Comparison of ENCODE assay signal across 8 mouse cellular contexts in the genomic region with DNA sequence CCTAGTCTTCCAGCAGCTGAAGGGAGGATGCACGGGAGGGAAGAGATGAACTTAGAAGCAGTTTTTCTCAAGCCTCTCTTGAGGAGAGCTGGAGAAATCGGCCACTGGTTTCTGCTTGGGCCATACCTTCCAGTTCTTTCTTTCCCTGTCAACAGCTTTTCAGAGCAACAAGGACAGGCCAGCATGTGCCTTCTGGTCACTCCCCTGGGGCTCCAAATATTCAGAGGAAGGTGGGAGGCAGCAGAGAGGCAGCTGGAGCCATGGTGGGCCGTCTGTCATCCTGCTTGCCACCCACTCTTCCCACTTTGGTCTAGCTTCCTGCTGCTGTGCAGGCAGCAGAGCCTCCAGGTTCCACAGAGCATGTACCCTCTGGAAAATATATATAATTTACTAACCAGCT. TPM values are rescaled to one million over a fixed set of nuclear protein-coding genes. Genes with fewer than 3 reads are reported as not detected.
A peak's percentile ranks its signal among the peaks of the same experiment; 100 is the strongest.
DNase-seq lines count a peak whose midpoint lies in the region; ATAC-seq lines count a peak whose summit lies in the region.

No protein-coding gene starts in this region.

- H3K4me3 ChIP-seq in kidney, embryonic 15.5 days (replicated peaks), result no peak overlapping the region
- no peak overlapping the region for H3K4me3 ChIP-seq in forebrain, embryonic 15.5 days
- no peak overlapping the region for H3K4me3 ChIP-seq in neural tube, embryonic 15.5 days (replicated peaks)

- no peak for DNase-seq in kidney, adult 8-10 months
- peak; percentile 60 to 63 for DNase-seq in layer of hippocampus, postnatal 14 days (ENCODE audit: low spot score in 2 of 2)
- no peak for DNase-seq in B cell, adult 2 months
- no peak for DNase-seq in yolk sac, embryonic 10.5 days (ENCODE audit: low spot score)

- peaks cover 13% of the 10 kb centered on the region for H3K4me1 ChIP-seq in kidney, embryonic 15.5 days
- peaks cover 6% of the 10 kb centered on the region; the same call in 1 of the 2 replicates for H3K4me1 ChIP-seq in forebrain, embryonic 15.5 days
- H3K4me1 ChIP-seq in neural tube, embryonic 15.5 days, result peaks cover 18% of the 10 kb centered on the region

- WGBS in kidney, embryonic 15.5 days, result 14% methylated on average over 3 of the region's 3 CpGs
- WGBS in forebrain, embryonic 15.5 days, result 38% methylated on average over 3 of the region's 3 CpGs
- 27% methylated on average over 3 of the region's 3 CpGs for WGBS in neural tube, embryonic 15.5 days

- no peaks in the 10 kb centered on the region for H3K27me3 ChIP-seq in kidney, embryonic 15.5 days
- H3K27me3 ChIP-seq in forebrain, embryonic 15.5 days, result no peaks in the 10 kb centered on the region
- no peaks in the 10 kb centered on the region for H3K27me3 ChIP-seq in neural tube, embryonic 15.5 days (replicated peaks)

- no peaks in the 10 kb centered on the region for H3K36me3 ChIP-seq in kidney, embryonic 15.5 days
- no peaks in the 10 kb centered on the region for H3K36me3 ChIP-seq in forebrain, embryonic 15.5 days
- H3K36me3 ChIP-seq in neural tube, embryonic 15.5 days, result no peaks in the 10 kb centered on the region

- H3K9ac ChIP-seq in kidney, embryonic 15.5 days, result no peak overlapping the region
- H3K9ac ChIP-seq in forebrain, embryonic 15.5 days (replicated peaks), result no peak overlapping the region
- no peak overlapping the region for H3K9ac ChIP-seq in neural tube, embryonic 15.5 days (replicated peaks)

- H3K9me3 ChIP-seq in kidney, embryonic 15.5 days (replicated peaks), result no peaks in the 10 kb centered on the region
- H3K9me3 ChIP-seq in forebrain, embryonic 15.5 days, result no peaks in the 10 kb centered on the region
- H3K9me3 ChIP-seq in neural tube, embryonic 15.5 days (replicated peaks), result no peaks in the 10 kb centered on the region

- no peak overlapping the region for H3K4me2 ChIP-seq in kidney, embryonic 15.5 days
- no peak overlapping the region for H3K4me2 ChIP-seq in forebrain, embryonic 15.5 days (replicated peaks)
- H3K4me2 ChIP-seq in neural tube, embryonic 15.5 days, result no peak overlapping the region

- no peak for ATAC-seq in kidney, embryonic 15.5 days (replicated peaks; ENCODE audit: low FRiP score)
- 0 out of 2 replicates have a peak, but pooled peaks have one; percentile 64 for ATAC-seq in forebrain, embryonic 15.5 days (replicated peaks)
- ATAC-seq in neural tube, embryonic 15.5 days (ENCODE audit: low FRiP score), result peak; percentile 21; the same call in 1 of the 2 replicates
- ATAC-seq in CD4-positive, CD25-positive, alpha-beta regulatory T cell, adult 4 months, result no peak

- H3K27ac ChIP-seq in kidney, embryonic 15.5 days, result peak overlapping the region; percentile 37; the same call in 1 of the 2 replicates
- no peak overlapping the region; the same call in 1 of the 2 replicates for H3K27ac ChIP-seq in forebrain, embryonic 15.5 days (replicated peaks)
- peak overlapping the region; percentile 18; the same call in 1 of the 2 replicates for H3K27ac ChIP-seq in neural tube, embryonic 15.5 days (replicated peaks)

RNA-seq across cellular contexts. Expression of a gene that starts 36.6 kb away (rescaled TPM):
- polyA plus RNA-seq in kidney, embryonic 15.5 days (2015; fragmentation: Nextera tagmentation; extraction: Ambion mirVana), result 57.1 and 74.5 TPM in 2 replicates
- polyA plus RNA-seq in forebrain, embryonic 15.5 days (2015; fragmentation: Nextera tagmentation; extraction: Ambion mirVana), result 56.0 and 59.9 TPM in 2 replicates
- 10 to 100 TPM; 70.0 to 84.8 TPM for total RNA-seq in layer of hippocampus, postnatal 14 days (2021)
- polyA plus RNA-seq in neural tube, embryonic 15.5 days (2015; fragmentation: Nextera tagmentation; extraction: Ambion mirVana), result 60.2 and 69.7 TPM in 2 replicates
- polyA plus RNA-seq in CD4-positive, CD25-positive, alpha-beta regulatory T cell, adult 4 months (2017; shearing (Covaris generic)), result 10 to 100 TPM; 49.1 to 64.4 TPM

RNA-seq across cellular contexts. Expression of a gene that starts 37.7 kb away (rescaled TPM):
- 4.0 and 4.6 TPM in 2 replicates for polyA plus RNA-seq in kidney, embryonic 15.5 days (2015; fragmentation: Nextera tagmentation; extraction: Ambion mirVana)
- 0.24 TPM in 1 of 2 replicates, not detected in the other for polyA plus RNA-seq in forebrain, embryonic 15.5 days (2015; fragmentation: Nextera tagmentation; extraction: Ambion mirVana)
- not detected for total RNA-seq in layer of hippocampus, postnatal 14 days (2021)
- 0.23 TPM in 2 replicates for polyA plus RNA-seq in neural tube, embryonic 15.5 days (2015; fragmentation: Nextera tagmentation; extraction: Ambion mirVana)
- polyA plus RNA-seq in CD4-positive, CD25-positive, alpha-beta regulatory T cell, adult 4 months (2017; shearing (Covaris generic)), result under 1 TPM in 1 of 2 experiments, not detected in 1; 0.38 TPM

Comparison
In these comparisons a context has a peak if more than half of its experiments do, and no peak if none do; other contexts are left out.
1. ATAC-seq: peak in forebrain, embryonic 15.5 days (single experiment) and neural tube, embryonic 15.5 days (single experiment); none in kidney, embryonic 15.5 days (single experiment) and CD4-positive, CD25-positive, alpha-beta regulatory T cell, adult 4 months (single experiment).
2. DNase-seq: peak in layer of hippocampus, postnatal 14 days (2 of 2); none in kidney, adult 8-10 months (0 of 2), B cell, adult 2 months (0 of 2) and yolk sac, embryonic 10.5 days (single experiment).